Mouse (Mus musculus): Measurements from ENCODE around the gene Vil1. TPM values are rescaled to one million over a fixed set of nuclear protein-coding genes. Genes with fewer than 3 reads are reported as not detected.

Gene Vil1
- total RNA-seq (2012; rRNA removed) (0.03 and 0.04 TPM in 2 replicates), polyA plus RNA-seq (2012; ENCODE audit: insufficient read depth in 1 of 2, insufficient read length in 2 of 2, low read depth in 1 of 2, low replicate concordance in 2 of 2, missing spikeins in 1 of 2) (under 1 TPM in 1 of 2 experiments, not detected in 1; 0.04 TPM)

GRCm38 (mm10) chr1:74408589-74409504 lies at the start of gene Vil1:
Gene Vil1, plus strand, starts transcription at chr1:74409376.
- H3K4me3 ChIP-seq (ENCODE audit: control insufficient read depth in 1 of 2, insufficient read depth in 1 of 2, low read depth in 2 of 2, low read length in 2 of 2): no peak within 1 kb of the TSS
- H3K79me2 ChIP-seq (ENCODE audit: control insufficient read depth, insufficient read depth, low read length, poor library complexity): no peaks in the 10 kb centered on the region
- no peak within 1 kb of the TSS for H3K9ac ChIP-seq (ENCODE audit: control insufficient read depth, low read depth, low read length, poor library complexity, severe bottlenecking)
- H3K27ac ChIP-seq (ENCODE audit: control insufficient read depth, low read depth, low read length): no peak within 1 kb of the TSS
- no peaks in the 10 kb centered on the region for H3K27me3 ChIP-seq (ENCODE audit: control insufficient read depth in 1 of 2, insufficient read depth in 2 of 2, low read length in 2 of 2)
- H3K36me3 ChIP-seq (ENCODE audit: control insufficient read depth in 1 of 2, insufficient read depth in 2 of 2, low read length in 2 of 2): peaks cover 0 to 1% of the 10 kb centered on the region in 2 experiments; a peak in 2 of 4 replicates
- no peak for DNase-seq (ENCODE audit: low read depth, low spot score)
- no peaks in the 10 kb centered on the region for H3K9me3 ChIP-seq (replicated peaks; ENCODE audit: insufficient read depth, low read length)
- TF ChIP-seq ZNF384 (IDR thresholded peaks at IDR 0.05; ENCODE audit: low read depth, low read length) (no peak), USF2 (IDR thresholded peaks at IDR 0.05; ENCODE audit: borderline replicate concordance in 1 of 2, insufficient read depth in 1 of 2, low read depth in 1 of 2, low read length in 2 of 2) (no peak), POLR2AphosphoS5 (IDR thresholded peaks at IDR 0.05; ENCODE audit: borderline replicate concordance, low read depth, low read length) (no peak), CHD2 (IDR thresholded peaks at IDR 0.05; ENCODE audit: low read length) (no peak), JUND (IDR thresholded peaks at IDR 0.05; ENCODE audit: low read depth, low read length) (no peak), UBTF (IDR thresholded peaks at IDR 0.05; ENCODE audit: borderline replicate concordance, insufficient read depth, low read depth, low read length) (no peak), NRF1 (IDR thresholded peaks at IDR 0.05; ENCODE audit: insufficient read depth, low read depth, low read length, poor library complexity, severe bottlenecking) (no peak), ZKSCAN1 (IDR thresholded peaks at IDR 0.05; ENCODE audit: low read depth, low read length) (no peak)
- H3K4me1 ChIP-seq (ENCODE audit: control insufficient read depth in 1 of 2, insufficient read depth in 2 of 2, low read length in 2 of 2): peaks cover 0 to under 1% of the 10 kb centered on the region in 2 experiments; a peak in 2 of 4 replicates

GRCm38 (mm10) chr1:74359952-74360517 lies 49.1 kb upstream of the Vil1 start:
- Histone ChIP-seq H3K4me3 (ENCODE audit: control insufficient read depth in 1 of 2, insufficient read depth in 1 of 2, low read depth in 2 of 2, low read length in 2 of 2) (no peak overlapping the region), H3K27ac (ENCODE audit: control insufficient read depth, low read depth, low read length) (no peak overlapping the region), H3K9ac (ENCODE audit: control insufficient read depth, low read depth, low read length, poor library complexity, severe bottlenecking) (no peak overlapping the region), H3K27me3 (ENCODE audit: control insufficient read depth in 1 of 2, insufficient read depth in 2 of 2, low read length in 2 of 2) (no peaks in the 10 kb centered on the region), H3K4me1 (ENCODE audit: control insufficient read depth in 1 of 2, insufficient read depth in 2 of 2, low read length in 2 of 2) (no peaks in the 10 kb centered on the region), H3K36me3 (ENCODE audit: control insufficient read depth in 1 of 2, insufficient read depth in 2 of 2, low read length in 2 of 2) (no peaks in the 10 kb centered on the region), H3K9me3 (replicated peaks; ENCODE audit: insufficient read depth, low read length) (no peaks in the 10 kb centered on the region), H3K79me2 (ENCODE audit: control insufficient read depth, insufficient read depth, low read length, poor library complexity) (no peaks in the 10 kb centered on the region)
- no peak for DNase-seq (ENCODE audit: low read depth, low spot score)
- no peak for TF ChIP-seq ZMIZ1 (IDR thresholded peaks at IDR 0.05; ENCODE audit: low read depth, low read length)
- TF ChIP-seq MEF2A (IDR thresholded peaks at IDR 0.05; ENCODE audit: extremely low read depth, insufficient replicate concordance, low read depth, low read length, poor library complexity, severe bottlenecking): no peak
- no peak for TF ChIP-seq ZKSCAN1 (IDR thresholded peaks at IDR 0.05; ENCODE audit: low read depth, low read length)
- no peak for TF ChIP-seq USF1 (IDR thresholded peaks at IDR 0.05; ENCODE audit: low read depth, low read length)
- TF ChIP-seq BHLHE40 (IDR thresholded peaks at IDR 0.05; ENCODE audit: borderline replicate concordance, low read depth, low read length): no peak
- TF ChIP-seq ZC3H11A (IDR thresholded peaks at IDR 0.05; ENCODE audit: low read depth, low read length): no peak
- no peak for TF ChIP-seq MYC (IDR thresholded peaks at IDR 0.05; ENCODE audit: low read depth, low read length)
- TF ChIP-seq SIN3A (IDR thresholded peaks at IDR 0.05; ENCODE audit: low read length): no peak
- TF ChIP-seq UBTF (IDR thresholded peaks at IDR 0.05; ENCODE audit: borderline replicate concordance, insufficient read depth, low read depth, low read length): no peak
- TF ChIP-seq GATA1 (IDR thresholded peaks at IDR 0.05; ENCODE audit: low read depth, low read length): no peak
- TF ChIP-seq CHD1 (IDR thresholded peaks at IDR 0.05; ENCODE audit: low read depth, low read length): no peak
- no peak for TF ChIP-seq NELFE (IDR thresholded peaks at IDR 0.05; ENCODE audit: low read depth, low read length)
- no peak for TF ChIP-seq RAD21 (IDR thresholded peaks at IDR 0.05; ENCODE audit: low read depth, low read length)
- TF ChIP-seq TBP (IDR thresholded peaks at IDR 0.05; ENCODE audit: low read depth, low read length): no peak

Data from MEL (cell line).